Mouse (Mus musculus) limb, embryonic 13.5 days (tissue): ENCODE measurements around the gene Fbxo6. TPM values are rescaled to one million over a fixed set of nuclear protein-coding genes. Genes with fewer than 3 reads are reported as not detected.

Experiments used
- ATAC-seq: fragments of 200-750 bp; cut with Nextera tagmentation; 2 replicates; pipeline ENCODE4 v1.8.0; 2017; ENCODE audit warnings: low read depth, moderate number of reproducible peaks, moderate TSS enrichment; ENCODE audit not compliant: low FRiP score
- H3K27ac ChIP-seq: fragments of 300-500 bp; sonication (generic); 2 replicates; pipeline ENCODE4 v1.5.1; 2015; ENCODE audit warnings: inconsistent platforms, mild to moderate bottlenecking, moderate library complexity
- H3K27me3 ChIP-seq: fragments of 300-500 bp; sonication (generic); 2 replicates; pipeline ENCODE4 v1.6.1; 2015; ENCODE audit warnings: mild to moderate bottlenecking, inconsistent platforms
- H3K36me3 ChIP-seq: fragments of 300-500 bp; sonication (generic); 2 replicates; pipeline ENCODE4 v1.6.1; 2015; ENCODE audit warnings: inconsistent platforms, mild to moderate bottlenecking, moderate library complexity
- H3K4me1 ChIP-seq: fragments of 300-500 bp; sonication (generic); 2 replicates; pipeline ENCODE4 v1.6.1; 2015; ENCODE audit warnings: inconsistent platforms
- H3K4me2 ChIP-seq: fragments of 300-500 bp; sonication (generic); replicated peaks from 2 replicates; pipeline ENCODE4 v1.6.1; 2015; ENCODE audit warnings: inconsistent platforms, mild to moderate bottlenecking, moderate library complexity
- H3K4me3 ChIP-seq: fragments of 300-500 bp; sonication (generic); 2 replicates; pipeline ENCODE4 v1.5.1; 2015; ENCODE audit warnings: moderate library complexity, mild to moderate bottlenecking, inconsistent platforms
- H3K9ac ChIP-seq: fragments of 300-500 bp; sonication (generic); 2 replicates; pipeline ENCODE4 v1.6.1; 2015; ENCODE audit warnings: mild to moderate bottlenecking, inconsistent platforms
- H3K9me3 ChIP-seq: fragments of 300-500 bp; sonication (generic); 2 replicates; pipeline ENCODE4 v1.6.1; 2016; ENCODE audit warnings: inconsistent platforms
- WGBS: fragments of 180-500 bp; shearing (Covaris S2); methylation state at CpG from one replicate; pipeline ENCODE4 v1.1.7; 2015; 5-methylcytosine and 5-hydroxymethylcytosine counted together
- microRNA-seq: library from miRNA; unstranded; fragments of <30 nt; microRNA quantifications from one replicate; pipeline ENCODE4, GENCODE M21; 2016
- polyA plus RNA-seq: library from polyadenylated mRNA; unstranded; fragments of >200 nt; fragmentation: Nextera tagmentation; extraction: Ambion mirVana; gene quantifications from 2 replicates; pipeline ENCODE4 v1.2.1, GENCODE M21; 2015

Fbxo6 gene
- polyA plus RNA-seq, 1 experiment from 2014 or later, result 11.9 TPM

GRCm38 (mm10) chr4:148101801-148102527 lies 50.0 kb downstream of the Fbxo6 start:
- Histone ChIP-seq H3K4me3 (peak overlapping the region; percentile 20), H3K27me3 (no peaks in the 10 kb centered on the region), H3K27ac (peak overlapping the region; percentile 10; the same call in 1 of the 2 replicates), H3K4me2 (peak overlapping the region; percentile 58), H3K36me3 (no peaks in the 10 kb centered on the region), H3K9me3 (no peaks in the 10 kb centered on the region), H3K4me1 (peaks cover 8% of the 10 kb centered on the region), H3K9ac (no peak overlapping the region)
- WGBS, result 20% methylated on average over 29 of the region's 29 CpGs
- ATAC-seq, result peak; percentile 80

- Histone ChIP-seq H3K4me2 (no peak overlapping the region), H3K9ac (no peak overlapping the region), H3K36me3 (no peaks in the 10 kb centered on the region), H3K4me3 (no peak overlapping the region), H3K27me3 (no peaks in the 10 kb centered on the region), H3K9me3 (no peaks in the 10 kb centered on the region), H3K27ac (no peak overlapping the region), H3K4me1 (peaks cover 8% of the 10 kb centered on the region)
- no peak for ATAC-seq
- WGBS, result 89% methylated on average over 3 of the region's 3 CpGs
Observed at GRCm38 (mm10) chr4:148098666-148099065, 53.3 kb downstream of the Fbxo6 start.

- ATAC-seq, result no peak
- Histone ChIP-seq H3K27me3 (no peaks in the 10 kb centered on the region), H3K27ac (no peak overlapping the region), H3K9me3 (no peaks in the 10 kb centered on the region), H3K9ac (no peak overlapping the region), H3K4me1 (peaks cover 8% of the 10 kb centered on the region), H3K4me3 (no peak overlapping the region), H3K36me3 (no peaks in the 10 kb centered on the region), H3K4me2 (no peak overlapping the region)
- 86% methylated on average over 2 of the region's 2 CpGs for WGBS
Observed at GRCm38 (mm10) chr4:148097936-148098335, 54.0 kb downstream of the Fbxo6 start.

Small RNAs within 50 kb of the gene (microRNA-seq; reads per million reads assigned to microRNA genes)
- gene Mir7022, result not detected

Other genes starting within 250 kb of the Fbxo6 start
- 33.7 and 37.8 TPM in 2 replicates for gene Mfn2, start 247.4 kb downstream of the Fbxo6 start, polyA plus RNA-seq
- 78.2 and 82.8 TPM in 2 replicates for gene Plod1, start 215.4 kb downstream of the Fbxo6 start, polyA plus RNA-seq
- 13.4 and 13.7 TPM in 2 replicates for gene 2510039O18Rik, start 211.2 kb downstream of the Fbxo6 start, polyA plus RNA-seq
- not detected in 2 replicates for gene Nppb, start 166.4 kb downstream of the Fbxo6 start, polyA plus RNA-seq
- gene Nppa, start 151.4 kb downstream of the Fbxo6 start, polyA plus RNA-seq, result not detected in 2 replicates
- gene Clcn6, start 113.3 kb downstream of the Fbxo6 start, polyA plus RNA-seq, result 7.5 and 8.2 TPM in 2 replicates
- 24.3 and 24.9 TPM in 2 replicates for gene Mthfr, start 113.1 kb downstream of the Fbxo6 start, polyA plus RNA-seq
- 13.2 and 14.1 TPM in 2 replicates for gene Agtrap, start 64.1 kb downstream of the Fbxo6 start, polyA plus RNA-seq
- 78.3 and 85.2 TPM in 2 replicates for gene Mad2l2, start 21.8 kb downstream of the Fbxo6 start, polyA plus RNA-seq
- 0.76 and 0.80 TPM in 2 replicates for gene Draxin, start 21.4 kb downstream of the Fbxo6 start, polyA plus RNA-seq
- 14.6 and 16.6 TPM in 2 replicates for gene Fbxo44, start 8.3 kb upstream of the Fbxo6 start, polyA plus RNA-seq
- gene Fbxo2, start 8.5 kb upstream of the Fbxo6 start, polyA plus RNA-seq, result 5.5 and 5.9 TPM in 2 replicates
- 0.13 and 0.32 TPM in 2 replicates for gene Disp3, start 135.8 kb upstream of the Fbxo6 start, polyA plus RNA-seq